Mouse (Mus musculus): ENCODE data around the gene Sf3a3. TPM values are rescaled to one million over a fixed set of nuclear protein-coding genes. Genes with fewer than 3 reads are reported as not detected.
A peak's percentile ranks its signal among the peaks of the same experiment; 100 is the strongest.

Sf3a3 gene
- polyA plus RNA-seq, 1 experiment, result 29.0 TPM

GRCm38 (mm10) chr4:124736952-124737351 is 22.4 kb downstream of the Sf3a3 start:
- H3K27me3 ChIP-seq (replicated peaks), result no peaks in the 10 kb centered on the region
- TF ChIP-seq FLI1 (IDR thresholded peaks at IDR 0.05; ENCODE audit: low read length) (no peak), GATA1 (IDR thresholded peaks at IDR 0.05; ENCODE audit: borderline replicate concordance, low read length) (no peak)
- no peak overlapping the region for H3K4me3 ChIP-seq (replicated peaks)
- no peaks in the 10 kb centered on the region for H3K9me3 ChIP-seq
- peaks cover 50% of the 10 kb centered on the region for H3K4me1 ChIP-seq
- peaks cover 22% of the 10 kb centered on the region for H3K36me3 ChIP-seq (replicated peaks; ENCODE audit: low read length)

DNA sequence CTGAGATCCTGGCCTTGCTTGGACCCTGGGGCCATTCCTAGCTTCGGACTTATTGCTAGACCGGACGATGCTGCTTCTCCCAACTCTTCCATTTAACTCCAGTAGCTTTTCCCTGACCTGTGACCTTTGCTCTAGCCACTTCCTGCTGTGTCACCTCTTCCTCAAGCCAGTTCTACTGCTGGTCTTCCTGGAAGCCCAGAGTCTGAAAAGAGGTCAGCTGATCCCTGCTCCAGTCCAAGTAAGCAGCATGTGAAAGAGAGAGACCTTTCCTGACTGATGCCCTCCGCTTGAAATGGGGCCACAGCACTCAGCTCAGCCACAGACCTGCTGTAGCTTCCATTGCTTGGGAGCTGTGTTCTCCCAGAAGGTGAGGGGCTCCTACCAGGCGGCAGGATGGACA is 22.9 kb downstream of the Sf3a3 start:
- Histone ChIP-seq H3K4me3 (replicated peaks) (peak overlapping the region; percentile 40), H3K4me1 (peaks cover 56% of the 10 kb centered on the region), H3K36me3 (replicated peaks; ENCODE audit: low read length) (peaks cover 17% of the 10 kb centered on the region), H3K27me3 (replicated peaks) (no peaks in the 10 kb centered on the region), H3K9me3 (no peaks in the 10 kb centered on the region)
- TF ChIP-seq GATA1 (IDR thresholded peaks at IDR 0.05; ENCODE audit: borderline replicate concordance, low read length) (no peak), FLI1 (IDR thresholded peaks at IDR 0.05; ENCODE audit: low read length) (no peak)

DNA sequence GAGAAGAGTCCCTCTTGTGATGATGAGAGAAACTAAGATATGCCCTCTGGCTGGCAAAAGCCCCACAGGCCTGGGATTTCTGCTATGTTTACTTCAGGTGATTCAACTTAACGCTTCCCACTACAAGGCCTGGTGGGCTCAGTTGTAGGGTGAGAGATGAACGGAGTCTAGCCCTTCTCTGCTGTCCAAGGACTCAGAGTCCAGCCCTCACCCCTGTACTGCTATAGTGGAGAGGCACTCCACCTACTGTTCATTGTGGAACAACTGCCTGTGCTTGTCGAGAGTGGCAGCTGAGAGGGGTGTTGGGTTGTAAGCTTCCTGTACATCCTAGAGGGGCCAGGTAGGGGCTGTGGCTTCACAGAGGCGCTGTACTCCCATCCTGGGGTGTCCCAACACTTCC is 23.4 kb downstream of the Sf3a3 start:
- TF ChIP-seq GATA1 (IDR thresholded peaks at IDR 0.05; ENCODE audit: borderline replicate concordance, low read length), result no peak
- TF ChIP-seq FLI1 (IDR thresholded peaks at IDR 0.05; ENCODE audit: low read length), result no peak
- H3K36me3 ChIP-seq (replicated peaks; ENCODE audit: low read length), result peaks cover 12% of the 10 kb centered on the region
- peaks cover 61% of the 10 kb centered on the region for H3K4me1 ChIP-seq
- H3K27me3 ChIP-seq (replicated peaks), result no peaks in the 10 kb centered on the region
- peak overlapping the region; percentile 70 for H3K4me3 ChIP-seq (replicated peaks)
- no peaks in the 10 kb centered on the region for H3K9me3 ChIP-seq

DNA sequence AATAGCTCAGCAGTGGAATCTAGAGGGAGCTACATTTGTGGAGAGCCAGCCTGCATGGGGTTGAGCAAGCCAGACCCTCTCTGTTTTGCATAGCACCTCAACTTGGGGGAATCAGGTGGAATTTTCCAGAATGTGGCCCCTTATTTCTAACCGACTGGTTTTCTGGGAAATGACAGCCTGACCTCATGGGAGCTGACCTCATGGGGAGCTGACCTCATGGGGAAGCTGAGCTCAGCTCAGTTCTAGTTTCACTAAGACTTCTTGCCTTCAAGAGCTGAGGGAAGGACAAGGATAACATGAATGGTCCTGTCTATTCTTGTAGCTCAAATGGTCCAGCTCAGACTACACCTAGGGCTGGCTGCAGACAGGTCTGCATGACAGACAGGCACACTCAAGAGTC is 24.2 kb downstream of the Sf3a3 start:
- TF ChIP-seq FLI1 (IDR thresholded peaks at IDR 0.05; ENCODE audit: low read length) (no peak), GATA1 (IDR thresholded peaks at IDR 0.05; ENCODE audit: borderline replicate concordance, low read length) (no peak)

GRCm38 (mm10) chr4:124741376-124742343 is 27.1 kb downstream of the Sf3a3 start, which contains the start of gene Inpp5b:
Inpp5b (plus strand) TSS chr4:124741850.
- H3K27me3 ChIP-seq (replicated peaks), result no peaks in the 10 kb centered on the region
- peaks cover 76% of the 10 kb centered on the region for H3K4me1 ChIP-seq
- TF ChIP-seq FLI1 (IDR thresholded peaks at IDR 0.05; ENCODE audit: low read length) (no peak), GATA1 (IDR thresholded peaks at IDR 0.05; ENCODE audit: borderline replicate concordance, low read length) (no peak)

More for the DNA sequence above, 24.2 kb downstream of the Sf3a3 start:
- Histone ChIP-seq H3K36me3 (replicated peaks; ENCODE audit: low read length) (peaks cover 12% of the 10 kb centered on the region), H3K27me3 (replicated peaks) (no peaks in the 10 kb centered on the region), H3K4me1 (peaks cover 69% of the 10 kb centered on the region), H3K9me3 (no peaks in the 10 kb centered on the region), H3K4me3 (replicated peaks) (peak overlapping the region; percentile 67)

DNA sequence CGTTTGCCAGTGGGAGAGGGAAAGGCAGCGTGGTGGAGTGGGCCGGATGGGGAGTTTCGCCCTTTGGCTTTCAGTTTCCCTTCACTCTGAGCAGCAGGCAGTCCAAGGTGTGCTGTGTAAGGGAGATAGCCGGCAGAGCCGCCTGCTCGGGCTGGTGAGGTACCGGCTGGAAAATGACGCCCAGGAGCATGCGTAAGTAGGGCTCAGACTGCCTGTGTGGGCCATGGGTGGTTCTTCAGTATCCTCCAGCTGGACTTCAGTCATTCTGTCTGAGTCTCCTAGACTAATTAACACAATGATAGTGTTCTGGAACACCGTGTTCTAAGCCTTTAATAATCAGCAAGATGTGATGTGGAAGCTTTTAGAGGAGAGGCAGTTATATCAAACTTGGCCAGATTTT is 28.3 kb downstream of the Sf3a3 start:
- Histone ChIP-seq H3K4me1 (peaks cover 74% of the 10 kb centered on the region), H3K4me3 (replicated peaks) (no peak overlapping the region)
- TF ChIP-seq FLI1 (IDR thresholded peaks at IDR 0.05; ENCODE audit: low read length) (no peak), GATA1 (IDR thresholded peaks at IDR 0.05; ENCODE audit: borderline replicate concordance, low read length) (no peak)

More at GRCm38 (mm10) chr4:124741376-124742343, 27.1 kb downstream of the Sf3a3 start, which contains the start of gene Inpp5b:
- no peaks in the 10 kb centered on the region for H3K9me3 ChIP-seq
- peak within 1 kb of the TSS; percentile 90 for H3K4me3 ChIP-seq (replicated peaks)
- H3K36me3 ChIP-seq (replicated peaks; ENCODE audit: low read length), result peaks cover 35% of the 10 kb centered on the region

GRCm38 (mm10) chr4:124746577-124746976 is 32.0 kb downstream of the Sf3a3 start:
- H3K4me1 ChIP-seq, result peaks cover 77% of the 10 kb centered on the region
- no peaks in the 10 kb centered on the region for H3K9me3 ChIP-seq
- no peak overlapping the region for H3K4me3 ChIP-seq (replicated peaks)
- peaks cover 54% of the 10 kb centered on the region for H3K36me3 ChIP-seq (replicated peaks; ENCODE audit: low read length)
- TF ChIP-seq FLI1 (IDR thresholded peaks at IDR 0.05; ENCODE audit: low read length), result no peak
- no peaks in the 10 kb centered on the region for H3K27me3 ChIP-seq (replicated peaks)

More for the DNA sequence above, 28.3 kb downstream of the Sf3a3 start:
- no peaks in the 10 kb centered on the region for H3K27me3 ChIP-seq (replicated peaks)
- H3K9me3 ChIP-seq, result no peaks in the 10 kb centered on the region
- H3K36me3 ChIP-seq (replicated peaks; ENCODE audit: low read length), result peaks cover 42% of the 10 kb centered on the region

GRCm38 (mm10) chr4:124747851-124748250 is 33.3 kb downstream of the Sf3a3 start:
- H3K36me3 ChIP-seq (replicated peaks; ENCODE audit: low read length), result peaks cover 54% of the 10 kb centered on the region
- H3K27me3 ChIP-seq (replicated peaks), result no peaks in the 10 kb centered on the region
- H3K4me3 ChIP-seq (replicated peaks), result no peak overlapping the region
- H3K9me3 ChIP-seq, result no peaks in the 10 kb centered on the region
- H3K4me1 ChIP-seq, result peaks cover 70% of the 10 kb centered on the region
- TF ChIP-seq GATA1 (IDR thresholded peaks at IDR 0.05; ENCODE audit: borderline replicate concordance, low read length), result no peak
- no peak for TF ChIP-seq FLI1 (IDR thresholded peaks at IDR 0.05; ENCODE audit: low read length)

DNA sequence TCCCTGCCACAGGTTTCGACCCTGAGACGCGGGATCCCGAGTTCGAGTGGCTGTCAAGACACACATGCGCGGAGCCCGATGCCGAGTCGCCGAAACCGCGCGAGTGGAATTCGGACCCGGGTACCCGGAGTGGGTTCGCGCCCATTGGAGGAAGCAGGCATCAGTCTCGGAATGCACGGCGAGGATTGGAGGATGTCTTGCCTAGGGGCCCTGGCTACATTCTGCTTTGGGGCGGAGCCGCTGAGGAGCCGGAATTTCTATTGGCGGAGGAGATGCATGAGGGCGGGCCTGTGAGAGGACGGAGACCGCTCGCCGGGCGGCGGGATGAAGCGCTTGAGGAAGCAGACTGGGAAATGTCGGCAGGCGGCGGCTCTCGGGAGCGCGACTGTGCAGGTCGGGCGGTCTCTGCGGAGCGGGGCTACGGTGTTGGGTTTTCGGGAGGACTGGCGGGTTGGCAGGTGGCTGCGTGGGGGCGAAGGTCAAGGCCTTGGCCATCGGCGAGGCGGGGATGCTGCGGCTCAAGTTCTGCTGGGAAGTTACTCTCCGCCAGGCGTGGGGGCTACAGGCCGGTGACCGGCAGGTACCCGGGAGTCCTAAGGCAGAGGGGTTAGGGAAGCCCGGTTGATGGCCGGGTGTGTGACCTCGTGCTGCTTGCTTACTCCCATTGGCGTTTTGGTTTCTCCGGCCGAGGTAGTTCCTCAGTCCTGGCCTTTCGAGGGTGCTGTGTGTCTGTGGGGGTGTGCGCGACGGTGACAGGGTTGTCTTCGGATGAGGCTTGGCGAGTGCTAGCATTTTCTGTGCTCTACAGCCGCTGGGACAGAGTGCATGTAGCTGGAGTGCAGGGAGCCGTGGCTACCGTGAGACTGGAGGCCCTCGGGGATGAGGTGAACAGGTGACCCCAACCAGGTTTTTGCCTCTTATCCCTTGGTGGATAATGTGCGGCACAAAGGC is 37.0 kb downstream of the Sf3a3 start:
- peaks cover 31% of the 10 kb centered on the region for H3K36me3 ChIP-seq (replicated peaks; ENCODE audit: low read length)
- no peak for TF ChIP-seq GATA1 (IDR thresholded peaks at IDR 0.05; ENCODE audit: borderline replicate concordance, low read length)
- no peak for TF ChIP-seq FLI1 (IDR thresholded peaks at IDR 0.05; ENCODE audit: low read length)
- peak overlapping the region; percentile 92 for H3K4me3 ChIP-seq (replicated peaks)
- peaks cover 84% of the 10 kb centered on the region for H3K4me1 ChIP-seq
- H3K9me3 ChIP-seq, result no peaks in the 10 kb centered on the region
- no peaks in the 10 kb centered on the region for H3K27me3 ChIP-seq (replicated peaks)

All from megakaryocyte, embryonic 14.5 days (primary cell).